Mouse (Mus musculus): ENCODE data around the gene Ank2. TPM values are rescaled to one million over a fixed set of nuclear protein-coding genes. Genes with fewer than 3 reads are reported as not detected.
A peak's percentile ranks its signal among the peaks of the same experiment; 100 is the strongest.

Gene Ank2
- polyA plus RNA-seq, 1 experiment, result 0.75 TPM

GRCm38 (mm10) chr3:127369529-127369928 is 129.6 kb downstream of the Ank2 start:
- Histone ChIP-seq H3K4me3 (ENCODE audit: insufficient read depth, low read length) (no peak overlapping the region), H3K4me1 (ENCODE audit: control insufficient read depth, insufficient read depth, low read length) (no peaks in the 10 kb centered on the region), H3K27ac (ENCODE audit: insufficient read depth, low read depth, low read length) (no peak overlapping the region)
- TF ChIP-seq CTCF (IDR thresholded peaks at IDR 0.05; ENCODE audit: low read depth, low read length), result no peak
- no peak for TF ChIP-seq POLR2A (IDR thresholded peaks at IDR 0.05; ENCODE audit: borderline replicate concordance, low read depth, low read length)

- Histone ChIP-seq H3K4me1 (ENCODE audit: control insufficient read depth, insufficient read depth, low read length) (no peaks in the 10 kb centered on the region), H3K27ac (ENCODE audit: insufficient read depth, low read depth, low read length) (no peak overlapping the region), H3K4me3 (ENCODE audit: insufficient read depth, low read length) (no peak overlapping the region)
- TF ChIP-seq POLR2A (IDR thresholded peaks at IDR 0.05; ENCODE audit: borderline replicate concordance, low read depth, low read length) (no peak), CTCF (IDR thresholded peaks at IDR 0.05; ENCODE audit: low read depth, low read length) (no peak)
Measured at GRCm38 (mm10) chr3:127367450-127367849, 131.7 kb downstream of the Ank2 start.

GRCm38 (mm10) chr3:127363512-127363911 is 135.6 kb downstream of the Ank2 start:
- TF ChIP-seq CTCF (IDR thresholded peaks at IDR 0.05; ENCODE audit: low read depth, low read length) (no peak), POLR2A (IDR thresholded peaks at IDR 0.05; ENCODE audit: borderline replicate concordance, low read depth, low read length) (no peak)
- Histone ChIP-seq H3K4me3 (ENCODE audit: insufficient read depth, low read length) (no peak overlapping the region), H3K27ac (ENCODE audit: insufficient read depth, low read depth, low read length) (no peak overlapping the region), H3K4me1 (ENCODE audit: control insufficient read depth, insufficient read depth, low read length) (no peaks in the 10 kb centered on the region)

- Histone ChIP-seq H3K4me1 (ENCODE audit: control insufficient read depth, insufficient read depth, low read length) (no peaks in the 10 kb centered on the region), H3K4me3 (ENCODE audit: insufficient read depth, low read length) (no peak overlapping the region), H3K27ac (ENCODE audit: insufficient read depth, low read depth, low read length) (no peak overlapping the region)
- TF ChIP-seq POLR2A (IDR thresholded peaks at IDR 0.05; ENCODE audit: borderline replicate concordance, low read depth, low read length), result no peak
- TF ChIP-seq CTCF (IDR thresholded peaks at IDR 0.05; ENCODE audit: low read depth, low read length), result no peak
Measured at GRCm38 (mm10) chr3:127362611-127363393, 136.3 kb downstream of the Ank2 start.

- Histone ChIP-seq H3K27ac (ENCODE audit: insufficient read depth, low read depth, low read length) (no peak overlapping the region), H3K4me1 (ENCODE audit: control insufficient read depth, insufficient read depth, low read length) (no peaks in the 10 kb centered on the region), H3K4me3 (ENCODE audit: insufficient read depth, low read length) (no peak overlapping the region)
- TF ChIP-seq CTCF (IDR thresholded peaks at IDR 0.05; ENCODE audit: low read depth, low read length) (no peak), POLR2A (IDR thresholded peaks at IDR 0.05; ENCODE audit: borderline replicate concordance, low read depth, low read length) (no peak)
Measured at GRCm38 (mm10) chr3:127361846-127362245, 137.3 kb downstream of the Ank2 start.

- no peak for TF ChIP-seq POLR2A (IDR thresholded peaks at IDR 0.05; ENCODE audit: borderline replicate concordance, low read depth, low read length)
- no peak for TF ChIP-seq CTCF (IDR thresholded peaks at IDR 0.05; ENCODE audit: low read depth, low read length)
- Histone ChIP-seq H3K4me1 (ENCODE audit: control insufficient read depth, insufficient read depth, low read length) (peaks cover 3% of the 10 kb centered on the region), H3K27ac (ENCODE audit: insufficient read depth, low read depth, low read length) (no peak overlapping the region), H3K4me3 (ENCODE audit: insufficient read depth, low read length) (no peak overlapping the region)
Measured at GRCm38 (mm10) chr3:127361384-127361783, 137.8 kb downstream of the Ank2 start.

- Histone ChIP-seq H3K27ac (ENCODE audit: insufficient read depth, low read depth, low read length) (peak overlapping the region; percentile 91), H3K4me3 (ENCODE audit: insufficient read depth, low read length) (peak overlapping the region; percentile 46), H3K4me1 (ENCODE audit: control insufficient read depth, insufficient read depth, low read length) (peaks cover 11% of the 10 kb centered on the region)
- TF ChIP-seq POLR2A (IDR thresholded peaks at IDR 0.05; ENCODE audit: borderline replicate concordance, low read depth, low read length), result no peak
- TF ChIP-seq CTCF (IDR thresholded peaks at IDR 0.05; ENCODE audit: low read depth, low read length), result no peak
Measured at GRCm38 (mm10) chr3:127355252-127355651, 143.9 kb downstream of the Ank2 start.

GRCm38 (mm10) chr3:127350602-127351362 is 148.4 kb downstream of the Ank2 start:
- H3K4me3 ChIP-seq (ENCODE audit: insufficient read depth, low read length), result no peak overlapping the region
- H3K4me1 ChIP-seq (ENCODE audit: control insufficient read depth, insufficient read depth, low read length), result peaks cover 2% of the 10 kb centered on the region; the same call in 1 of the 2 replicates
- TF ChIP-seq POLR2A (IDR thresholded peaks at IDR 0.05; ENCODE audit: borderline replicate concordance, low read depth, low read length) (no peak), CTCF (IDR thresholded peaks at IDR 0.05; ENCODE audit: low read depth, low read length) (no peak)
- no peak overlapping the region for H3K27ac ChIP-seq (ENCODE audit: insufficient read depth, low read depth, low read length)

- peaks cover 2% of the 10 kb centered on the region; the same call in 1 of the 2 replicates for H3K4me1 ChIP-seq (ENCODE audit: control insufficient read depth, insufficient read depth, low read length)
- H3K4me3 ChIP-seq (ENCODE audit: insufficient read depth, low read length), result no peak overlapping the region
- TF ChIP-seq CTCF (IDR thresholded peaks at IDR 0.05; ENCODE audit: low read depth, low read length), result no peak
- TF ChIP-seq POLR2A (IDR thresholded peaks at IDR 0.05; ENCODE audit: borderline replicate concordance, low read depth, low read length), result no peak
- no peak overlapping the region for H3K27ac ChIP-seq (ENCODE audit: insufficient read depth, low read depth, low read length)
Measured at GRCm38 (mm10) chr3:127348926-127349325, 150.2 kb downstream of the Ank2 start.
